Mouse (Mus musculus) neutrophil, adult 65 days (primary cell): Measurements from ENCODE around the gene Gm10354. TPM values are rescaled to one million over a fixed set of nuclear protein-coding genes. Genes with fewer than 3 reads are reported as not detected.

Experiments
- total RNA-seq: library from RNA; stranded (reverse); gene quantifications from 2 replicates; pipeline ENCODE4 v1.2.4, GENCODE M21; 2023

The Gm10354 gene
- total RNA-seq: not detected in 2 replicates

DNA sequence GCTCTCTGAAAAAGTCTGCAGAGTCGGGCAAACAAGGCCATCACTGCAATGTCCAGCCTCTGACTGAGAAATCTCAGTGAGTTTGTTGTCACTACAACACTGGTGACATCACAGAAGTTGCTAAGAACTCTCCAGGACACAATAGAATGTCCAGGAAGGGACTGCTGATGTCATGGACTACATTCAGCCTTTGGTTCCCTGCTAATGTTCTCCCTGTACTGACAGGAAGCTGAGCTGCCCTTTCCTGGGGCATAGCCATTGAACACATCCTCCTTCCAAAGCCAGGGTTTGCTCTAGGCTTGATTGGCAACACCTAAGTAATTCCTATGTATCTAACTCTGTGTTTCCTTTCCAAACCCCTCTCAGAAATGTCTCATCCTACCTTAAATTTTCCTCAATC lies at the start of gene Gm10354:
Gene Gm10354 (minus strand): TSS at position 101 of the 400 bp plus-strand sequence.

DNA sequence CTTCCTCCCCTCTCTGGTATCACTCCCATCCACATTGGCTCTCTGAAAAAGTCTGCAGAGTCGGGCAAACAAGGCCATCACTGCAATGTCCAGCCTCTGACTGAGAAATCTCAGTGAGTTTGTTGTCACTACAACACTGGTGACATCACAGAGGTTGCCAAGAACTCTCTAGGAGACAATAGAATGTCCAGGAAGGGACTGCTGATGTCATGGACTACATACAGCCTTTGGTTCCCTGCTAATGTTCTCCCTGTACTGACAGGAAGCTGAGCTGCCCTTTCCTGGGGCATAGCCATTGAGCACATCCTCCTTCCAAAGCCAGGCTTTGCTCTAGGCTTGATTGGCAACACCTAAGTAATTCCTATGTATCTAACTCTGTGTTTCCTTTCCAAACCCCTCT lies 40.4 kb downstream of the Gm10354 start, which contains the start of gene Speer4e:
Gene Speer4e (minus strand): TSS at position 101 of the 400 bp plus-strand sequence.

Other genes starting within 250 kb of the Gm10354 start
- not detected in 2 replicates for gene Gm9758, start 64.0 kb downstream of the Gm10354 start, total RNA-seq
- not detected in 2 replicates for gene Speer4e, start 40.5 kb downstream of the Gm10354 start, total RNA-seq
- gene Gm17019, start 54.1 kb upstream of the Gm10354 start, total RNA-seq: not detected in 2 replicates